Mouse (Mus musculus) embryonic fibroblast, embryonic 13.5 days (primary cell): ENCODE results near the gene Rad54l.

Source experiments
- CTCF ChIP-seq: IDR thresholded peaks from 2 replicates; pipeline ENCODE4 v1.5.1; 2011; ENCODE audit warnings: mild to moderate bottlenecking, control low read depth, low read length, moderate library complexity, borderline replicate concordance; ENCODE audit not compliant: insufficient read depth
- POLR2A ChIP-seq: IDR thresholded peaks from 2 replicates; pipeline ENCODE4 v1.6.1; 2011; ENCODE audit warnings: low read depth, mild to moderate bottlenecking, control low read depth, low read length, moderate library complexity

DNA sequence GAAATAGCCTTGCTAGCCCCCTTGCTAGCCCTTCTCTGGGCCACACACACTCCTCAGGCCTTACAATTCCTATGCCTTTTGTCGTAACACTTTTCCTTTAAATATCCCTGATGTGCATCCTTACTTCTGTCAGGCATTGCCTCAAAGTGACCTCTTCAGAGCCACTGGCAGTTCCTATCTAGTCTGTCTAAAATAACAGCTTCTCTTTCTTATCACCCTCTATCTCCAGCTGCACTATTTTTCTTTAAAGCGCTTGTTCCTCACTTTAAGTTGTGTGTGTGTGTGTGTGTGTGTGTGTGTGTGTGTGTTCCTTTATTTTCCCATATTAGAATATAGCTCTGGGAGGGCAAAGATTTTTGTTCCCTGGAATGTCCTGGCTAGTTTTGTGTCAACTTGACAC, 76.9 kb downstream of the Rad54l start:
- TF ChIP-seq CTCF (no peak), POLR2A (no peak)
